Mouse (Mus musculus): ENCODE measurements around the gene Pax3.

Pax3 gene

GRCm38 (mm10) chr1:78060850-78061249 is 136.1 kb downstream of the Pax3 start:
- no peak for DNase-seq (ENCODE audit: low read depth)

DNA sequence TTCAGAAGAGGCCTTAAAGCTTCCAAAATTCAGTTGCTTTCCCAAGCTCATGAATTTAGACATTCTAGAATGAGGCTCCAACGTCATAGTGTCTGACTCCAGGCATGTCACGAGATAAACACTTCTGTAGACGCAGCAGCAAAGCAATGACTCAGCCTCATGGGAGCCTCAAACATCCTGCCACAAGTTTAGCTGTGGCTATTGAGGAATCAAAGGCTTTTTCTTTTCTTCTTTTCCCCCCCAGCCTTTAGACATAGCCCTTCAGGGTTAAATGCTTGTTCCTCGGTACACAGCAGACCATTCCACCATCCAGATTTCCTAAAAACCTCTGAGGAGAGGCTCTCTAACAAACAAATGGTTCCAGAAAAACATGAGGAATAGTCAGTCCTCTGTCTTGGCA is 139.0 kb downstream of the Pax3 start:
- DNase-seq (ENCODE audit: low read depth): no peak

GRCm38 (mm10) chr1:78053677-78054076 is 143.3 kb downstream of the Pax3 start:
- no peak for DNase-seq (ENCODE audit: low read depth)

Data from induced T-regulatory cell, adult 2 months (primary cell).